Mouse (Mus musculus): ENCODE results near the gene Nisch.

DNA sequence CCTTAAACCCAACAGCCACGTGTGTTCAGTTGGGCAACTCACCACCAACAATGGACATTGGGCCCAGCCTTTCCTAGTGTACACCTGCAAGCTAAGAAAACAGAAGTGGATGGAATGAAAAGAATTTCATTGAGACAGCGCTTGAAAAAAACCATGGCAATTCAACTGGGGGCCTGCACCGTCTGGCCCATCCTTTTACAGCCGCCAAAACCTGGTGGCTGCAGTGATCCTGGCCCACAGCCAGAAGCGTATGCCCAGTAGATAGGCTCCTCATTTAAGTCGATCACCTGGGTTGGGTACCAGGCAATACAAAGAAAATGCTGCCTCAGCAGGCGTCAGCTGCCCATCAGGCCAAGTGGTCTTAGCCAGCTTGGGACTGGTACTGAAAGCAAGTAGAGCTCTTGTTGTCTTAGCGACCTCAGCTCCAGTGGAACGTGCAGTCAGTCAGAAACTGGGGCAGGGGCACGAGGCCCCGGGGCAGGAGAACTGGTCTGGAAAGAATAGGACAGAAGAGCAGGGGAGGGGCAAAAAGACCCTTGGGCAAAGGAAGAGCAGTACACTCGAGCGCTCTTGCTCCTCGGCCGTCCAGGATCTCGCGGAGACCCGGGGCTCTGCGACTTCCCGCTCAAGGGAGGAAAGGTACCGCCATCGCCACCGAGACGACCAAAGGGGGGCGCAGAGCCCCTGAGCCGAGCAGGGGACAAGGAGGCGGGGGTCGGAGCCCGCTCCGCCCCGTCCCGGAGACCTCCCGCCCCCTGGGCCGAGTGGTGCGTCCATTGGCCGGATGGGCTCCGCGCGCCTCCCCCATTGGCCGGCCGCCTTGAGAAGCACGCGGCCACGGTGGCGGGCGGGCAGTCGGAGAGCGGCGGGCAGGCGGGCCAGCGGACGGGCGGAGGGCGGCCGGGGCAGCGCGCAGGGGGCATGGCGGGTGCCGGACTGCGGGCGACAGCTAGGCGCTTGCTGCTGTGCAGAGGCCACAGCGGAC, 86.2 kb downstream of the Nisch start, which contains the start of gene Nt5dc2:
- TF ChIP-seq POLR2A (IDR thresholded peaks at IDR 0.05; ENCODE audit: borderline replicate concordance, insufficient read depth, low read length) (no peak), CTCF (IDR thresholded peaks at IDR 0.05; ENCODE audit: borderline replicate concordance, insufficient read depth, low read depth, low read length) (no peak)
